Mouse (Mus musculus) kidney, adult 2 months (tissue): ENCODE measurements around the gene Tdg. TPM values are rescaled to one million over a fixed set of nuclear protein-coding genes. Genes with fewer than 3 reads are reported as not detected.
"Not testable (repeated sequence)": the region's sequence is repeated elsewhere in the genome, so short reads cannot be mapped to it uniquely, and the experiment has no call there.

ENCODE experiments used
- DNase-seq: peaks from one replicate; pipeline ENCODE4 v3.0.0; 2021
- H3K27ac ChIP-seq: fragments of 200-500 bp; 2 replicates; pipeline ENCODE4 v1.5.1; 2012; ENCODE audit warnings: low read depth, low read length, control low read depth, inconsistent platforms; ENCODE audit not compliant: insufficient read depth
- H3K27me3 ChIP-seq: fragments of 200-500 bp; replicated peaks from 2 replicates; pipeline ENCODE4 v1.6.1; 2012; ENCODE audit warnings: mild to moderate bottlenecking, moderate library complexity, low read length, inconsistent platforms; ENCODE audit not compliant: control insufficient read depth, insufficient read depth
- H3K36me3 ChIP-seq: fragments of 200-500 bp; 2 replicates; pipeline ENCODE4 v1.6.1; 2012; ENCODE audit warnings: mild to moderate bottlenecking, moderate library complexity, low read length, inconsistent platforms; ENCODE audit not compliant: control insufficient read depth, insufficient read depth
- H3K4me1 ChIP-seq: fragments of 200-500 bp; 2 replicates; pipeline ENCODE4 v1.6.1; 2011; ENCODE audit warnings: low read length; ENCODE audit not compliant: control insufficient read depth, insufficient read depth
- H3K4me3 ChIP-seq: fragments of 200-500 bp; 2 replicates; pipeline ENCODE4 v1.5.1; 2011; ENCODE audit warnings: mild to moderate bottlenecking, low read depth, low read length, control low read depth; ENCODE audit not compliant: insufficient read depth
- CTCF ChIP-seq: fragments of 200-500 bp; conservative IDR thresholded peaks from 2 replicates; pipeline ENCODE4 v1.5.1; 2011; ENCODE audit warnings: low read depth, mild to moderate bottlenecking, control low read depth, low read length, moderate library complexity, mixed read lengths; ENCODE audit not compliant: insufficient read depth, insufficient read length
- POLR2A ChIP-seq: fragments of 200-500 bp; IDR thresholded peaks from one replicate; pipeline ENCODE4 v1.6.1; 2011; ENCODE audit warnings: low read depth, low read length, control low read depth
- WGBS: fragments of 180-500 bp; shearing (Covaris S2); methylation state at CpG from one replicate; pipeline ENCODE4 v1.1.7; 2018; 5-methylcytosine and 5-hydroxymethylcytosine counted together
- polyA plus RNA-seq: library from polyadenylated mRNA; depleted of rRNA; stranded (reverse); fragments of >200 nt; gene quantifications from 2 replicates; pipeline ENCODE4 v1.2.3, GENCODE M21; 2012; rRNA removed

The Tdg gene
- polyA plus RNA-seq = 17.6 and 18.8 TPM in 2 replicates

DNA sequence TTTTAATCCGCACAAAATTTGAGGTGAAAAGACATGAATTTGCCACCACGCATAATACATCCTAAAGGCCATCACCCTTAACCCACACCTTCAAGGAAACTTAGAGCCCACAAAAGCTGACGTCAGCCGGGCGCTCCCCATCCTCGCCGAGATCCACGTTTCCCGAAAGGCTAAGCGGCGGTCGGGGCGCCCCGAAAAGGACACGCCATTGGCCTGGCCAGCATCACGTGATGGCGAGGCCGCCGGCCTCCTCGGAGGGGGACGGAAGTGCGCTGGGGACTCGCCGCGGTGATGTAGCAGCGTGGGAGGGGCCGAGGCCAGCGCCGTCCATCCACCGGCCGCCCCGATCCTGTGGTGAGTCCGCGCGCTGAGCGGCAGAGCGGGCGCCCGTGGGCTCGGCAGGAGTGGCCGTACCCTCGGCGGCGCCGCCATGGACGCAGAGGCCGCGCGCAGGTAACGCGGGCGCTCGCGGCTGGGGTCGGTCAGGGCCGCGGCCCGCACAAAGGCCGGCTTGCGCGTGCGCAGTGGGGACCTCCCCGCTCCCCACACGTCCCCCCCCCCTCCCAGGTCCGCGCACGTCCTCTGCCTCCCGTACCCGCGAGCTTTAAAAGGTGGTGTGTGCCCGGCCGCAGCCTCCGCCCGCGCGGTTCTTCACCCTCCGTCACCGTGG lies at the start of gene Tdg:
Gene Tdg (plus strand): TSS at position 243 of the 670 bp plus-strand sequence.
- H3K36me3 ChIP-seq, H3K4me1 ChIP-seq, H3K27me3 ChIP-seq: not testable (repeated sequence)
- peak; percentile 96 for DNase-seq
- Histone ChIP-seq H3K4me3 (peak within 1 kb of the TSS; percentile 93), H3K27ac (peak within 1 kb of the TSS; percentile 79)
- 1% methylated on average over 77 of the region's 78 CpGs for WGBS

DNA sequence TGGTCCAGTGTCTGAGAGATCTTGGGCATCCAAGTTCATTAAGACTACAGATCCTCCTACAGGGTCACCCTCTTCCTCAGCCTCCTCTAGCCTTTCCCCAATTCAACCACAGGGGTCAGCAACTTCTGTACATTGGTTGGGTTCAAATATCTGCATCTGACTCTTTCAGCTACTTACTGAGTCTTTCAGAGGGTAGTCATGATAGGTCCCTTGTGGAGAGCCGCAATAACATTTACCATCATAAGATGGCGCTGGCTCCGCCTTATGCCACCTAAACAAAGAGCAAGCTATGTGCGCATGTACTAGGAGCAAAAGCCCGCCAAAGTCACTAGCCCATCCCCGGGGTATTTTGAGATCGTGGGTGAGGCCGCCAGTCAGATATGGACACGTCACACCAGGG lies 40.0 kb upstream of the Tdg start:
- H3K27ac ChIP-seq, DNase-seq, H3K27me3 ChIP-seq, H3K36me3 ChIP-seq, H3K4me1 ChIP-seq, H3K4me3 ChIP-seq: not testable (repeated sequence)
- 82% methylated on average over 9 of the region's 9 CpGs for WGBS

DNA sequence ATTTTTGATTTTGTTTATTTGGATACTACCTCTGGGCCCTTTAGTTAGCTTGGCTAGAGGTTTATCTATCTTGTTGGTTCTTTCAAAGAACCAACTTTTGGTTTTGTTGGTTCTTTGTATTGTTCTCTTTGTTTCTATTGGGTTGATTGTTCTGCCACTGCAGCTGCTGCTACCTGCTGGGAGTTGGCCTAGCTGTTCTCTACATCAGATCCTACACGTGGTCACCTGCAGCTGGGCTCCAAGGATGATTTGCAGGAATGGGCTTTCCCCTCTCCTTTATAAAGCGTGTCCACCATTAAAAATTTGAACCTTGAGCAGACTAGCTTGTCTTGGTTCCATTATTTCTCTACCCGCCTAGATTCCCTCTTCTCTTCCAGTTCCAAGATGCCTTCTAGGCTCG lies 35.2 kb upstream of the Tdg start:
- not testable (repeated sequence) for DNase-seq, H3K4me1 ChIP-seq, H3K27ac ChIP-seq, H3K4me3 ChIP-seq, H3K36me3 ChIP-seq, H3K27me3 ChIP-seq
- 66% methylated on average over 4 of the region's 4 CpGs for WGBS

DNA sequence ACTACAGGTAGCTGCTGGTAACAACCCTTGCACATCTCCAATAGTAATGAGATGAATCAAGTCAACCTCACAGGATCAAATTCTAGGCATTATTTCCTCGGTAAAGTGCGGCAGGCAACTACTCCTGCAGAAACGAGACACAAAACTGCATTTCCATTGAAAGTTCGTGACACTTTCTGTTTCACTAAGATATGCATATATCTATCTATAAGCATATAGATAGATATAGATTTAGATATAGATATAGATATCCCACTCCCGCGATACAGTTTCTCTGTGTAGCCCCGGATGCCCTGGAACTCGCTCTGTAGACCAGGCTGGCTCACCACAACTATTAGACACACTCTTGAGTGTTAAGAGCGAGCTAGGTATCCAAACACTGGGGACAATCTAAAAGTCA lies 7.4 kb upstream of the Tdg start:
- DNase-seq = no peak
- no peak for TF ChIP-seq POLR2A
- no peak for TF ChIP-seq CTCF
- Histone ChIP-seq H3K27me3 (no peaks in the 10 kb centered on the region), H3K4me3 (peak overlapping the region; percentile 76), H3K36me3 (no peaks in the 10 kb centered on the region), H3K27ac (no peak overlapping the region), H3K4me1 (peaks cover 2% of the 10 kb centered on the region; the same call in 1 of the 2 replicates)
- 21% methylated on average over 9 of the region's 9 CpGs for WGBS

DNA sequence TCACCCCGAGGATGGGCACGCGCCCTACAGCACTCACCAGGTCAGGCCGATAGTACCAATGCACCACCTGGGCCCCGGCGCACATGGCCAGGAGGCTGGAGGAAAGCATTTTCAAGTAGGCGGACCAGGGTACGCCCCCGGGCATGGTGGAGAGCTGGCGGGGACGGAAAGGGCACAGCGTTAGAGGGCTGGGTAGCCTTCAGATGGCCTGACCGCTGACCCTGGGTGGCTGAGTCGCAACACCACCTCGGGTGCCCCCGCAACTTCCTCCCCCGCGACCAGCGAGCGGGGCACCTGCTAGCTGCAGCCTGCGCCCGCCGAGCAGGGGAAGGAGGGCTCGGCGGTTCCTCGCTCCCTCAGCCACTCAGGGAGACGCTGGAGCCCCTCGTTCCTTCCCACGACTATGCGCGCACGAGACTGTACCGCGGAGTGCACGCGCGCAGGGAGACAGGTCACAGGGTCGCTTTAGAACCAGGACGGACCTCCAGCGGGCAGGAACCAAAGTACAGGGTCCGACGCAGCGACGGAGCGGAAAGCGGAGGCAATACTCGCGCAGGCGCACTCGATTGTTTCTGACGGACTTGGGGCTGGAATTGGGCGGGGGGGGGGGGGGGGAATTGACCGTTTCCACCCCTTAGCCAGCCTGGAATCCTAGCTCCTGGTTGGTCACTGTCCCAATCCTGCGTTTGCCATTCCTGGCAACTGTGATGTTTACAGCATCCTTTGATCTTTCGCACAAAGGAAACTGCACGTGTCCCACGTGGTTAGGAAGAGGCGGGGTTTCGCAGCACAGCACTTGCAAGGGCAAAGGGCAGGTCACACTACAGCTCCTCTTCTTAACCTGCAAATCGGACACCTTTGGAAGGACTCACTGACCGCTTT lies 6.7 kb upstream of the Tdg start, which contains the start of gene 1190007I07Rik:
Gene 1190007I07Rik (minus strand): TSS at position 558 of the 882 bp plus-strand sequence.
- H3K27ac ChIP-seq = peak within 1 kb of the TSS; percentile 75
- no peaks in the 10 kb centered on the region for H3K36me3 ChIP-seq
- H3K4me1 ChIP-seq = peaks cover 2% of the 10 kb centered on the region; the same call in 1 of the 2 replicates
- DNase-seq = peak; percentile 97
- under 1% methylated on average over 61 of the region's 61 CpGs for WGBS
- peak within 1 kb of the TSS; percentile 76 for H3K4me3 ChIP-seq
- no peaks in the 10 kb centered on the region for H3K27me3 ChIP-seq
- TF ChIP-seq POLR2A = no peak
- no peak for TF ChIP-seq CTCF

DNA sequence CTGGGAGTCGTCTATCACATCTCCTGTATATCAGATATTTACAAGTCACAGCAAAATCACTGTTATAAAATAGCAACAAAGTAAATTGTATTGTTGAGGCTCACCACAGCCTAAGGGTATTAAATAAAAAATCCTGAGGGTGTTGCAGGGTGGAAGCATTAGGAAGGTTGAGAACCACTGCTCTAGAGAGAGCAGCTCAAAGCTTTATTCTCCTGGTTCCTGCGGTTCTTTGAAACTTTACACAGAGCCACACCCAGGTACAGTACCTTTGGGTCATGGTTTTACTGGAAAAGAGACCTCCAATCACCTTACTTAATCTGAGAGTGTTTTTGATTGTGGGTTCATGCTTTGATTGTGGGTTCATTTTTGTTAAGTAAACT lies 6.1 kb upstream of the Tdg start:
- H3K36me3 ChIP-seq, H3K4me1 ChIP-seq, H3K27me3 ChIP-seq, DNase-seq: not testable (repeated sequence)
- WGBS = 6% methylated on average over 2 of the region's 2 CpGs
- peak overlapping the region; percentile 76 for H3K4me3 ChIP-seq
- peak overlapping the region; percentile 8 for H3K27ac ChIP-seq

DNA sequence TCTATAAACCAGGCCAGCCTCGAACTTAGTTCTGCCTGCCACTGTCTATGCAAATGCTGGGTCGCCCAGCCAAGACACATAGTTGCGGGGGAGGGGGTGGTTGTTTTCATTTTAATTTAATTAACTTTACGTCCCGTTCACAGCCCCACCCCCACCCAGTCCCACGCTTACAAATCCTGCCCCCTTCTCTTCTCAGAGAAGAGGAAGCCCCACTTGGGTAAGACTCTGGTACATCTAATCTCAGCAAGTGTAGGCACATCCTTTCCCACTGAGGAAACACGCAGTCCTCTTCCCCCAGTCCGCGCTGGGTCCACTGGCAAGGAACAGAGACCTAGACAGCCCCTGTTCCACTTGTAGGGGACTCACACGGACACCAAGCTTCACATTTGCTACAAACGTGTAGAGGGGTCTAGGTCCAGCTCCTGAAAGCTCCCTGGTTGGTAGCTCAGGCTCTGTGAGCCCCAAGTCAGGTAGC lies 480 bp upstream of the Tdg start:
- H3K27ac ChIP-seq = peak overlapping the region; percentile 48
- TF ChIP-seq CTCF (no peak), POLR2A (no peak)
- WGBS = 4% methylated on average over 11 of the region's 11 CpGs
- H3K4me3 ChIP-seq = peak overlapping the region; percentile 83
- no peak for DNase-seq
- H3K36me3 ChIP-seq = no peaks in the 10 kb centered on the region
- no peaks in the 10 kb centered on the region for H3K27me3 ChIP-seq
- H3K4me1 ChIP-seq = peaks cover 10% of the 10 kb centered on the region; the same call in 1 of the 2 replicates
